ENCODE assay signal across 10 mouse cellular contexts in genomic region chr15:73982065-73982729, GRCm38 (mm10).
DNase-seq lines count a peak whose midpoint lies in the region; ATAC-seq lines count a peak whose summit lies in the region.
"Had no signal": no experiment of that assay in that cellular context is flagged by ENCODE, and none has a peak within 500 bp of the region (broad histone marks: within the 10 kb centered on the region; RNA-seq: fewer than 3 reads in every experiment).

No protein-coding gene starts in this region.

- 0 out of 2 replicates have a peak overlapping the region, but pooled peaks have one; percentile 28 for H3K4me2 ChIP-seq in kidney, embryonic 15.5 days
- no peak overlapping the region for H3K4me2 ChIP-seq in kidney, embryonic 16.5 days (replicated peaks; ENCODE audit: low read depth, low read length)
- H3K4me2 ChIP-seq: limb, embryonic 12.5 days had no signal

- no peak overlapping the region for H3K9ac ChIP-seq in kidney, embryonic 15.5 days
- H3K9ac ChIP-seq in kidney, embryonic 16.5 days (replicated peaks; ENCODE audit: low read length), result no peak overlapping the region
- H3K9ac ChIP-seq: limb, embryonic 12.5 days had no signal

- no peak overlapping the region for H3K27ac ChIP-seq in kidney, embryonic 15.5 days
- H3K27ac ChIP-seq in kidney, embryonic 16.5 days (ENCODE audit: low read length), result no peak overlapping the region
- H3K27ac ChIP-seq: limb, embryonic 12.5 days had no signal

- no peak overlapping the region for H3K4me3 ChIP-seq in kidney, embryonic 15.5 days (replicated peaks)
- H3K4me3 ChIP-seq in kidney, embryonic 16.5 days (ENCODE audit: low read length), result no peak overlapping the region
- H3K4me3 ChIP-seq: limb, embryonic 12.5 days had no signal

- H3K4me1 ChIP-seq in kidney, embryonic 15.5 days, result no peaks in the 10 kb centered on the region
- no peaks in the 10 kb centered on the region for H3K4me1 ChIP-seq in kidney, embryonic 16.5 days (ENCODE audit: insufficient read depth, low read length)
- H3K4me1 ChIP-seq: limb, embryonic 12.5 days had no signal

- peak; percentile 61 to 69 for DNase-seq in frontal cortex, postnatal 14 days (ENCODE audit: low spot score in 2 of 2)
- peak; percentile 90 for DNase-seq in layer of hippocampus, adult 9-11 months
- DNase-seq in right cerebral cortex, adult 2 months (ENCODE audit: low spot score in 2 of 2), result peak; percentile 90
- no peak for DNase-seq in spleen, adult 12 weeks (ENCODE audit: low spot score)
- no peak for DNase-seq in lung, postnatal 14 days

- WGBS in kidney, embryonic 15.5 days, result 33% methylated on average over 23 of the region's 23 CpGs
- WGBS in kidney, embryonic 16.5 days, result 25% methylated on average over 23 of the region's 23 CpGs

- no peak for ATAC-seq in kidney, embryonic 15.5 days (replicated peaks; ENCODE audit: low FRiP score)
- ATAC-seq in kidney, embryonic 16.5 days (ENCODE audit: low FRiP score, low TSS enrichment), result no peak
- no peak for ATAC-seq in activated CD4-positive, CD25-positive, alpha-beta regulatory T cell, adult 4 months

- no peaks in the 10 kb centered on the region for H3K9me3 ChIP-seq in kidney, embryonic 15.5 days (replicated peaks)
- H3K9me3 ChIP-seq in kidney, embryonic 16.5 days (ENCODE audit: low read length), result no peaks in the 10 kb centered on the region
- H3K9me3 ChIP-seq: limb, embryonic 12.5 days had no signal

- H3K27me3 ChIP-seq in kidney, embryonic 15.5 days, result peaks cover 12% of the 10 kb centered on the region; the same call in 1 of the 2 replicates
- H3K27me3 ChIP-seq in kidney, embryonic 16.5 days (ENCODE audit: insufficient read depth, low read length), result no peaks in the 10 kb centered on the region
- H3K27me3 ChIP-seq: CH12.LX had no signal

- H3K36me3 ChIP-seq in kidney, embryonic 15.5 days, result no peaks in the 10 kb centered on the region
- H3K36me3 ChIP-seq in kidney, embryonic 16.5 days (ENCODE audit: insufficient read depth, low read length), result no peaks in the 10 kb centered on the region
- H3K36me3 ChIP-seq: limb, embryonic 12.5 days had no signal

Comparison
In these comparisons a context has a peak if more than half of its experiments do, and no peak if none do; other contexts are left out.
1. DNase-seq: peak in frontal cortex, postnatal 14 days (2 of 2), layer of hippocampus, adult 9-11 months (single experiment) and right cerebral cortex, adult 2 months (2 of 2); none in spleen, adult 12 weeks (single experiment) and lung, postnatal 14 days (single experiment).